Mouse (Mus musculus) heart, embryonic 11.5 days (tissue): ENCODE measurements around the gene Smco2. TPM values are rescaled to one million over a fixed set of nuclear protein-coding genes. Genes with fewer than 3 reads are reported as not detected.

Source experiments
- ATAC-seq: fragments of 200-750 bp; cut with Nextera tagmentation; replicated peaks from 2 replicates; pipeline ENCODE4 v1.8.0; 2017; ENCODE audit warnings: moderate library complexity; ENCODE audit not compliant: insufficient number of reproducible peaks, low FRiP score, low TSS enrichment
- H3K27ac ChIP-seq: fragments of 300-500 bp; sonication (generic); 2 replicates; pipeline ENCODE4 v1.5.1; 2014; ENCODE audit warnings: mild to moderate bottlenecking, low read depth, low read length
- H3K27me3 ChIP-seq: fragments of 300-500 bp; sonication (generic); 2 replicates; pipeline ENCODE4 v1.6.1; 2014; ENCODE audit warnings: mild to moderate bottlenecking, low read length, mixed read lengths; ENCODE audit not compliant: control insufficient read depth, insufficient read depth
- H3K36me3 ChIP-seq: fragments of 300-500 bp; sonication (generic); 2 replicates; pipeline ENCODE4 v1.6.1; 2014; ENCODE audit warnings: mild to moderate bottlenecking, low read length, moderate library complexity, mixed read lengths; ENCODE audit not compliant: control insufficient read depth, insufficient read depth
- H3K4me1 ChIP-seq: fragments of 300-500 bp; sonication (generic); 2 replicates; pipeline ENCODE4 v1.6.1; 2014; ENCODE audit warnings: low read length; ENCODE audit not compliant: control insufficient read depth, insufficient read depth
- H3K4me2 ChIP-seq: fragments of 300-500 bp; sonication (generic); 2 replicates; pipeline ENCODE4 v1.6.1; 2014; ENCODE audit warnings: mild to moderate bottlenecking, moderate library complexity
- H3K4me3 ChIP-seq: fragments of 300-500 bp; sonication (generic); 2 replicates; pipeline ENCODE4 v1.5.1; 2014; ENCODE audit warnings: low read depth, low read length
- H3K9ac ChIP-seq: fragments of 300-500 bp; sonication (generic); 2 replicates; pipeline ENCODE4 v1.6.1; 2014; ENCODE audit warnings: mild to moderate bottlenecking, low read depth, low read length, moderate library complexity
- H3K9me3 ChIP-seq: fragments of 300-500 bp; sonication (generic); replicated peaks from 2 replicates; pipeline ENCODE4 v1.6.1; 2016; ENCODE audit warnings: low read length; ENCODE audit not compliant: control insufficient read depth
- WGBS: fragments of 180-500 bp; shearing (Covaris S2); extraction: QIAGEN DNeasy Blood & Tissue Kit; methylation state at CpG from one replicate; pipeline ENCODE4 v1.1.7; 2014; ENCODE audit not compliant: insufficient replicate concordance; 5-methylcytosine and 5-hydroxymethylcytosine counted together
- polyA plus RNA-seq: library from polyadenylated mRNA; unstranded; fragments of >200 nt; fragmentation: Nextera tagmentation; extraction: Ambion mirVana; gene quantifications from 2 replicates; pipeline ENCODE4 v1.2.1, GENCODE M21; 2014

Smco2 gene
- polyA plus RNA-seq, 1 experiment from 2014 or later: not detected

DNA sequence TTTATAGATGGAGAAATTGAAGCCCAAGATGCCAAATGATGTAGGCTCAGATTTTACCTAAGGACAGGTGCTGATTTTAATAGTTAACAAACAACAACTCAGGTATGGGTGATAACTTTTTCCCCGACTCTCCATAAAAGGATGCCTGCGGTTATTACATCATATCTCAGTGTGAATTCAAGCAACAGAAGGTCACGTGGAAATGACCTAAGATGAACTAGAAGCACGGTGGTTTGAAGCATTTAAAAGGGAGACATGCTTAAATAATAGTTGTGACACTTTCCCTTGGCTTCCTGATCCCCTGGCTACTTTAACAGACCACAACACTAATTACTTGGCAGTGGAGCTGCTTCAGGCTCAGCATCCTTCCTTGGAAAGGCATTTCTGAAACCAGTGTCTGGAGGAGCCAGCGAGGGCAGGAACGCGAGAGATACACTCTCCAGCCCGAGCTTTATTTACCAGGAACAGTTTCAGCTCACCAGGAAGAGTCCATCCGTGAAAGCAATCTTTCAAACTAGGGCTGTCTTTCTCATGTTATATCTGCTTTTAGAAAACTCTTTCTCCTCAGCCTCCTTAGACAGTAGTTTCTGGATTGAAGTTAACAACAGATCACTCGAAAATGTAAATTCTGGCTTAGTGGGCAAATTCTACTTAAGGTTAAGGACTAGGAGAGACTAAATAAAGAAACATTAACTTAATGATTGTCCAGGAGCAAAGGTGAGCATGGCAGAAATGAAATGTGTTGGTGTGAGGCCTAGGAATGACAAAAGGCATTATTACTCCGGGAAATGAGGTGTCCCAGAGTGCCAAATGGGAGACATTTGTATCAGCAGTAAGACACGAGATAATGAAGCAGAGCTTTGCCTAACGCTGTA lies 32.2 kb downstream of the Smco2 start:
- Histone ChIP-seq H3K27ac (no peak overlapping the region), H3K4me1 (peaks cover 40% of the 10 kb centered on the region), H3K27me3 (no peaks in the 10 kb centered on the region), H3K4me2 (no peak overlapping the region), H3K9me3 (no peaks in the 10 kb centered on the region; the same call in 1 of the 2 replicates), H3K4me3 (no peak overlapping the region), H3K36me3 (no peaks in the 10 kb centered on the region), H3K9ac (no peak overlapping the region)
- no peak for ATAC-seq
- WGBS: 49% methylated on average over 13 of the region's 13 CpGs

DNA sequence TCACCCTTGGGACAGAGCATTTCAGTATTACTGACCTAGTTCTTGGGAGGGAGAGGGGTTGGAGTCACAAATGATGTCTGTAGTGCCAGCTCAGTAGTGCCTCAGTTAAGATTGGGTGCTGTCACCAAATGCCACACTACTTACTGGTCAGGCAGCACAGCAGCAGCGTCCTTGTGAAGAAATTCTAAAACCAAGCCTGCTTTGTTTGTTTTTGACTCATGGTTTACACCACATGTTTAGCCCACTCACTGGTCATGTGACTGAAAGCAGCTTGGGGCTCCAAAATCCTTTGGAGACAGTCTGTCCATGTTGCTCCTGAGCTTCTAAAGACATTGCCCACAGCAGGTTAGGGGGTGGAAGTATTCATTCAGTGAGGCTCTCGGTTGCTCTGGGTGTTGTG lies 33.5 kb downstream of the Smco2 start:
- Histone ChIP-seq H3K9me3 (no peaks in the 10 kb centered on the region), H3K4me2 (no peak overlapping the region), H3K27me3 (no peaks in the 10 kb centered on the region), H3K36me3 (no peaks in the 10 kb centered on the region), H3K4me1 (peaks cover 36% of the 10 kb centered on the region), H3K4me3 (no peak overlapping the region), H3K9ac (no peak overlapping the region), H3K27ac (no peak overlapping the region)
- WGBS: 53% methylated on average over 2 of the region's 2 CpGs
- no peak for ATAC-seq

DNA sequence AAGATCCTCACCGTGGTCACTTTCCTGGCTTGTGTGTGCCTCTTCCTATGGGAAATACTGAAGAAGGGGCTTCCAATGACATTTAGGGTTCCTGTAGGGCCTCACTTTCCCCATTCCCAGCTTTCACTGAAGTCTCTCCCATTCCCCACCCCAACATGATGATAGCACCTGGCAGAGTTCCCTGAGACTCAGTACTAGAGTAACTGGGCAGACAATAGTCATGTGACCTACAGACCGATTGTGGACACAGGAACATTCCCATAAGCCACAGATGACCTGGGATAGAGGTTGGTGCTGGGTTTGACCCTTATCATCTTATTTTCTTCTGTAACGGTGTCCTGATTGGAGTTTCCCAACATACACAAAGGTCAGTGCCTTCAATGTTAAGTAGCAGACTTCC lies 34.3 kb downstream of the Smco2 start:
- no peak overlapping the region for H3K4me3 ChIP-seq
- no peaks in the 10 kb centered on the region for H3K9me3 ChIP-seq
- H3K36me3 ChIP-seq: no peaks in the 10 kb centered on the region
- ATAC-seq: no peak
- H3K27ac ChIP-seq: 0 out of 2 replicates have a peak overlapping the region, but pooled peaks have one; percentile 35
- no peaks in the 10 kb centered on the region for H3K27me3 ChIP-seq
- H3K4me2 ChIP-seq: no peak overlapping the region
- WGBS: 63% methylated on average over 3 of the region's 3 CpGs
- H3K9ac ChIP-seq: no peak overlapping the region; the same call in 1 of the 2 replicates
- peaks cover 32% of the 10 kb centered on the region for H3K4me1 ChIP-seq

DNA sequence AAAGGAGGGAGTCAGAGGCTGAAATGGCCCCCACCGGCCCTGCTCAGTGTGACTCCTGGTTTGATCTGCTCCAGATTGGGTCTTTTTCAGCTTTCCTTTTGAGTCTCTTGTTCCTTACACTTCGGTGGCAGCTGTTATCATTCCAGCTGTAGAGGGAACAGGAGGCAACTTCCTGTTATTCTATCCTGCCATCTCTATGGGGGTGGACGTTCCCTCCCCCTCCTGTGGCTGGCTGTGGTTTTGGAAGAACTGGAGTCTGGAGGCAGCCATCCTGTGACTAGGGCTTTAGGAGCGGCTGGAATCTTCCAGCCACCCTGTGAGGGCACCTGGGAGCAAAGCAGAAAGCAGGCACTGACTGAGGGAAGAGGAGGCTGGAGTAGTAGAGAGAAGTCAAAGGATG lies 34.9 kb downstream of the Smco2 start:
- no peaks in the 10 kb centered on the region for H3K36me3 ChIP-seq
- 15% methylated on average over 4 of the region's 4 CpGs for WGBS
- H3K9me3 ChIP-seq: no peaks in the 10 kb centered on the region
- no peak overlapping the region for H3K4me3 ChIP-seq
- H3K4me2 ChIP-seq: no peak overlapping the region; the same call in 1 of the 2 replicates
- no peaks in the 10 kb centered on the region for H3K27me3 ChIP-seq
- 0 out of 2 replicates have a peak overlapping the region, but pooled peaks have one; percentile 35 for H3K27ac ChIP-seq
- peaks cover 37% of the 10 kb centered on the region for H3K4me1 ChIP-seq
- peak overlapping the region; percentile 39; the same call in 1 of the 2 replicates for H3K9ac ChIP-seq
- ATAC-seq: no peak

DNA sequence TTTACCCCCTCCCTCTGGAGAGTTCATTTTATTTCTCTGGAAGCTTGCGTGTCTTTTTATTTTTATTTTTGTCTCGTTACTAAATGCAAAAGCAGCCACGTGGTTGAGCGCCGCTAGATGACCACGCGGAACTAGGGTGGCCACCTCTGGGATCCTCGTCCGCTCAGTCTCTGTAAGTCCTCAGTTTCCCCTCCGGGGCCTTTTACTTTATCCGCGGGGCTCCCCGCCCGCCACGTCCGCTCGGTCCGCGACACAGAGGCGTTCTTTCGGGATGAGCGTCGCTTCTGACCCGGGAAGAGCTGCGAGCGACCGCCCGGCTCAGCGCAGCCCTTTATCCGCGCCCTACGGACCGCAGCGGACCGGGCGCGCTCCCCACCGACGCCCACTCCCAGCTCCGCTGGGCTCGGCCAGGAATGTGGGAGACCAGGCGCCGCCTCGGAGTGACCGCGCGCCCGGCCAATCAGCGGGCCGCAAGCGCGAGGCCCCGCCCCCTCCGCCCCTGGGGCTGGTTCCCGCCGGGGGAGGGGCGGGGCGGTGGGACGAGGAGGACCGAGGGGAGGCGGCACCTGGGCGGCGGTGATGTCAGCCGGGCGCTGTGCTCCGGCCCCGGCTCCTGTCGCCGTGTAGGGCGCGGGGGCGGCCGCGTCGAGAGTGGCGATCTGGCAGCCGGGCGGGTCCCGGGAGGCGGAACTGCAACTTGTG lies 38.2 kb downstream of the Smco2 start, which contains the start of gene Ppfibp1:
Gene Ppfibp1 (plus strand): TSS at position 530 of the 702 bp plus-strand sequence.
- peak within 1 kb of the TSS; percentile 86 for H3K4me2 ChIP-seq
- H3K4me3 ChIP-seq: peak within 1 kb of the TSS; percentile 89
- peak within 1 kb of the TSS; percentile 89 for H3K27ac ChIP-seq
- peaks cover 45% of the 10 kb centered on the region for H3K4me1 ChIP-seq
- H3K36me3 ChIP-seq: no peaks in the 10 kb centered on the region
- peak; percentile 96 for ATAC-seq
- no peaks in the 10 kb centered on the region for H3K9me3 ChIP-seq
- no peaks in the 10 kb centered on the region for H3K27me3 ChIP-seq
- WGBS: under 1% methylated on average over 75 of the region's 80 CpGs
- H3K9ac ChIP-seq: peak within 1 kb of the TSS; percentile 94

DNA sequence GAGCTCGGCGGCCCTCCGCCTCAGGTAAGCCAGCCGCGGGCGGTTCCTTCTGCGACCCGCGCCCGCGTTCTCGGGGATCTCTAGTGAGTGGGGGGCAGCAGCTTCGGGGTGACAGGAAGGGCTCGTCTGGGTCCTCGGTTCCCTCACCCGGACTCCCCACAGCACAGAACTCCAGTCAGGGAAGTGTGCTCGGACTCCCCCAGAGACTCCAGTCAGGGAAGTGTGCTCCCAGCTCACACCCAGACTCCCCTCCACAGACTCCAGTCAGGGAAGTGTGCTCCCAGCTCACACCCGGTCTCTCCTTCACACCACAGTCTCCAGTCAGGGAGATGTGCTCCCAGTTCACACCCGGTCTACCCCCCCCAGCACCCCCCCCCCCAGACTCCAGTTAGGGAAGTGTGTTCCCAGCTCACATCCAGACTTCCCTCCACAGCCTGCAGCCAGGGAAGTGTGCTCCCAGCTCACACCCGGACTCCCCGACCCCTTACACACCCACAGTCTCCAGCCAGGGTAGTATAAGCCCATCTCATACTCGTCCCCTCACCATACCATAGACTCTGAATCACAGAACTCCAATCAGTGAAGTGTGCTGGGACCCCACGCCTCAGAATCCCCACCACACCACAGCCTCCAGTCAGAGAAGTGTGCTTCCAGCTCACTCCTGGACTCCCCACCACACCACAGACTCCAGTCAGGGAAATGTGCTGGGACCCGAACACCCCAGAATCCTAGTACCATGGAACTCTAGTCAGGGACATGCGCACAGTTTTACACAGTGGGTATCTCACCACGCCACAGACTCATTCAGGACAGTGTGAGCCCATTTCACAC lies 39.0 kb downstream of the Smco2 start:
- peak overlapping the region; percentile 89 for H3K4me3 ChIP-seq
- 8% methylated on average over 17 of the region's 26 CpGs for WGBS
- ATAC-seq: peak; percentile 52
- H3K9ac ChIP-seq: peak overlapping the region; percentile 94
- H3K27ac ChIP-seq: peak overlapping the region; percentile 89
- no peaks in the 10 kb centered on the region for H3K27me3 ChIP-seq
- H3K36me3 ChIP-seq: no peaks in the 10 kb centered on the region
- no peaks in the 10 kb centered on the region for H3K9me3 ChIP-seq
- peak overlapping the region; percentile 86 for H3K4me2 ChIP-seq
- H3K4me1 ChIP-seq: peaks cover 46% of the 10 kb centered on the region

DNA sequence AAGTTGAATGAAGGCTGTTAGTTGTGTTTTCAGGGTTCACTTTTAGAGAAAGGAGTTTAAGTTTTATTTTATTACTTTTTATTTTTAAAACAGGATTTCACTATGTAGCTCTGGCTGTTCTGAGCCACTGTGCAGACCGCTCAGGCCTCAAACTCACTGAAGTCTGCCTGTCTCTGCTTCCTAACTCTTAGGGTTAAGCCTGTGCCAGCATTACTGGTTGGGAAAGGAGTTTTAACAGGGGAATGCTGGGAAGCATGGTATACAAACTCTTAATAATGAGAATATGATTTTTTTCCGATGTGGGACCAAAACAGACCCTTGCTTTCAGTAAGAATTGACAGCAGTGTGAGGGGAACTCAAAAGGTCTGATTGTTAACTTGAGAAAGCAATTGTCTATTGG lies 40.3 kb downstream of the Smco2 start:
- Histone ChIP-seq H3K9me3 (no peaks in the 10 kb centered on the region), H3K4me3 (peak overlapping the region; percentile 89), H3K4me1 (peaks cover 35% of the 10 kb centered on the region), H3K27ac (peak overlapping the region; percentile 66), H3K4me2 (peak overlapping the region; percentile 86), H3K9ac (peak overlapping the region; percentile 50), H3K36me3 (no peaks in the 10 kb centered on the region), H3K27me3 (no peaks in the 10 kb centered on the region)
- ATAC-seq: no peak
- 56% methylated on average over 2 of the region's 2 CpGs for WGBS

DNA sequence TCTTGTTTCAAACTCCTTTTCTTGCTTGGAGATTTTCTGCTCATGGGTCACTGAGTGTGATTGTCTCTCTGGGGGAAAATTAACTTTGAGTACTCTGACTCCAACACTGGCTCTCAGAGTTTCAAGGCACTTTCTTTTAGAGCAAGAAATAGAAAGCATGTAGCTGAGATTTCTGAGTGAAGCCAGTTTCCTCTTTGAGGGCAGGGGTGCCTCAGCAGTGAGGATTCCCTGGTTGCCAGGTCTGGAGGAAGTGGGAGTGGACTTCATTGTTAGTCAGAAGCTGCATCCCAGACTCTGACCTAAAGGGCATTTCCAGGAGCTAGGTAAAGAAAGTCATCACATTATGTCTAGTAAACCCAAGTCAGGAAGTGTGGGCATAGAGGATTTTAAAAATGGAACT lies 40.7 kb downstream of the Smco2 start:
- Histone ChIP-seq H3K4me1 (peaks cover 31% of the 10 kb centered on the region), H3K4me2 (peak overlapping the region; percentile 86), H3K9me3 (no peaks in the 10 kb centered on the region), H3K27ac (peak overlapping the region; percentile 66; the same call in 1 of the 2 replicates), H3K36me3 (no peaks in the 10 kb centered on the region), H3K9ac (peak overlapping the region; percentile 50), H3K4me3 (peak overlapping the region; percentile 89), H3K27me3 (no peaks in the 10 kb centered on the region)
- no peak for ATAC-seq
